Mouse (Mus musculus) neural tube, embryonic 11.5 days (tissue): Measurements from ENCODE around the gene Castor1. TPM values are rescaled to one million over a fixed set of nuclear protein-coding genes. Genes with fewer than 3 reads are reported as not detected.

Source experiments
- ATAC-seq: fragments of 200-750 bp; cut with Nextera tagmentation; 2 replicates; pipeline ENCODE4 v1.8.0; 2017; ENCODE audit warnings: moderate number of reproducible peaks, mild to moderate bottlenecking, moderate TSS enrichment, moderate library complexity; ENCODE audit not compliant: insufficient read depth, low FRiP score, low TSS enrichment
- DNase-seq: peaks from one replicate; pipeline ENCODE4 v3.0.0-alpha.2; 2015; ENCODE audit warnings: low spot score
- H3K27ac ChIP-seq: fragments of 300-500 bp; sonication (generic); 2 replicates; pipeline ENCODE4 v1.5.1; 2014; ENCODE audit warnings: low read depth, mild to moderate bottlenecking, low read length
- H3K27me3 ChIP-seq: fragments of 300-500 bp; sonication (generic); 2 replicates; pipeline ENCODE4 v1.6.1; 2014; ENCODE audit warnings: mild to moderate bottlenecking, low read length, mixed read lengths; ENCODE audit not compliant: control insufficient read depth, insufficient read depth
- H3K36me3 ChIP-seq: fragments of 300-500 bp; sonication (generic); 2 replicates; pipeline ENCODE4 v1.6.1; 2014; ENCODE audit warnings: mild to moderate bottlenecking, low read length, moderate library complexity, mixed read lengths; ENCODE audit not compliant: control insufficient read depth, insufficient read depth
- H3K4me1 ChIP-seq: fragments of 300-500 bp; sonication (generic); 2 replicates; pipeline ENCODE4 v1.6.1; 2014; ENCODE audit warnings: low read length, mixed read lengths; ENCODE audit not compliant: control insufficient read depth, insufficient read depth
- H3K4me2 ChIP-seq: fragments of 300-500 bp; sonication (generic); 2 replicates; pipeline ENCODE4 v1.6.1; 2014; ENCODE audit warnings: low read depth, mild to moderate bottlenecking, moderate library complexity
- H3K4me3 ChIP-seq: fragments of 300-500 bp; sonication (generic); 2 replicates; pipeline ENCODE4 v1.5.1; 2014; ENCODE audit warnings: low read depth, low read length
- H3K9ac ChIP-seq: fragments of 300-500 bp; sonication (generic); 2 replicates; pipeline ENCODE4 v1.6.1; 2014; ENCODE audit warnings: mild to moderate bottlenecking, low read length
- H3K9me3 ChIP-seq: fragments of 300-500 bp; sonication (generic); 2 replicates; pipeline ENCODE4 v1.6.1; 2016; ENCODE audit warnings: low read length; ENCODE audit not compliant: control insufficient read depth
- WGBS: fragments of 180-500 bp; shearing (Covaris S2); extraction: QIAGEN DNeasy Blood & Tissue Kit; methylation state at CpG from one replicate; pipeline ENCODE4 v1.1.7; 2014; 5-methylcytosine and 5-hydroxymethylcytosine counted together
- polyA plus RNA-seq: library from polyadenylated mRNA; unstranded; fragments of >200 nt; fragmentation: Nextera tagmentation; extraction: Ambion mirVana; gene quantifications from 2 replicates; pipeline ENCODE4 v1.2.1, GENCODE M21; 2014

Castor1 gene
- polyA plus RNA-seq, 1 experiment from 2014 or later: 2.1 TPM

DNA sequence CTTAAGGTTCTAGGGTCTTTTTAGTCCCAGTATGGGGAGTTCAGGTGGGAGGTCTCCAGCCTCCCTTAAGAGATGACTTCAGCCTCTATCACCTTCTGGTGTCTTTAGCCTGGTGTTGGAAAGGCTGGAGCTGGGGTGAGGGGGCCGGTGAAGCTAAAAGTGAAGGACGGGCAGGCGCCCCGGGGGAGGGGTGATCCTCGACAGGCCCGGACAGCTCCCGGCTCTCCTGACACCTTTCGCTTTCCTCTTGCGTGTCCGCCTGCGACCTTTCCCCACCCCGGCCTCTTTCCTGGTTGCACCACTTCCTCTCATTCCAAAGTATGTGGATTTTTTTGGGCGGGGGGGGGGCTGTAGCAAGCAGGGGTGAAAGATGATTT, 49.2 kb downstream of the Castor1 start:
- 8% methylated on average over 13 of the region's 13 CpGs for WGBS
- no peak overlapping the region for H3K27ac ChIP-seq
- no peaks in the 10 kb centered on the region for H3K36me3 ChIP-seq
- DNase-seq (no peak), ATAC-seq (no peak)
- peak overlapping the region; percentile 44 for H3K4me3 ChIP-seq
- no peaks in the 10 kb centered on the region; the same call in 1 of the 2 replicates for H3K9me3 ChIP-seq
- H3K9ac ChIP-seq: no peak overlapping the region
- H3K27me3 ChIP-seq: peaks cover 30% of the 10 kb centered on the region
- H3K4me2 ChIP-seq: peak overlapping the region; percentile 80
- H3K4me1 ChIP-seq: 0 out of 2 replicates have a peak, but pooled peaks cover 3% of the 10 kb centered on the region

DNA sequence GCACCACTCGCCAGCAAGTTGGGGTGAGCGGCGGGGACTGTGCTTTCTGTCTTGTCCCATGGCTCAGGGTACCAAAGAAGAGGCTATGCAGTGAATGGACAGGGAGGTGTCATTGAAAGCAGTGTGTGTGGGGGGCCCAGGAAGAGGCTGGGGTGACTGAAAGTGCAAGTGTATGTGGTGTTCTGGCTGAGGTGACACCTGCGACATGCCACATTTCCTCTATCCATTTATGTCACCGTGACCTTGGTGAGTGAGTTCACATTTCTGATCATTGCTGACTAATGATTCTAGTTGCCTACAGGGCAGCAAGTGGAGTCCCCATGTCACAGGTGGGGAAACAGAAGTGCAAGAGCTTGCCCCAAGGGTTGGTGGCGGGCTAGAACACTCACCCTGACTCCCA, 50.5 kb downstream of the Castor1 start:
- no peaks in the 10 kb centered on the region; the same call in 1 of the 2 replicates for H3K9me3 ChIP-seq
- H3K27me3 ChIP-seq: peaks cover 30% of the 10 kb centered on the region
- H3K4me3 ChIP-seq: no peak overlapping the region
- 81% methylated on average over 6 of the region's 6 CpGs for WGBS
- no peak overlapping the region for H3K27ac ChIP-seq
- H3K9ac ChIP-seq: no peak overlapping the region
- no peak overlapping the region for H3K4me2 ChIP-seq
- no peak for ATAC-seq
- DNase-seq: no peak
- H3K36me3 ChIP-seq: no peaks in the 10 kb centered on the region
- H3K4me1 ChIP-seq: 0 out of 2 replicates have a peak, but pooled peaks cover 3% of the 10 kb centered on the region

DNA sequence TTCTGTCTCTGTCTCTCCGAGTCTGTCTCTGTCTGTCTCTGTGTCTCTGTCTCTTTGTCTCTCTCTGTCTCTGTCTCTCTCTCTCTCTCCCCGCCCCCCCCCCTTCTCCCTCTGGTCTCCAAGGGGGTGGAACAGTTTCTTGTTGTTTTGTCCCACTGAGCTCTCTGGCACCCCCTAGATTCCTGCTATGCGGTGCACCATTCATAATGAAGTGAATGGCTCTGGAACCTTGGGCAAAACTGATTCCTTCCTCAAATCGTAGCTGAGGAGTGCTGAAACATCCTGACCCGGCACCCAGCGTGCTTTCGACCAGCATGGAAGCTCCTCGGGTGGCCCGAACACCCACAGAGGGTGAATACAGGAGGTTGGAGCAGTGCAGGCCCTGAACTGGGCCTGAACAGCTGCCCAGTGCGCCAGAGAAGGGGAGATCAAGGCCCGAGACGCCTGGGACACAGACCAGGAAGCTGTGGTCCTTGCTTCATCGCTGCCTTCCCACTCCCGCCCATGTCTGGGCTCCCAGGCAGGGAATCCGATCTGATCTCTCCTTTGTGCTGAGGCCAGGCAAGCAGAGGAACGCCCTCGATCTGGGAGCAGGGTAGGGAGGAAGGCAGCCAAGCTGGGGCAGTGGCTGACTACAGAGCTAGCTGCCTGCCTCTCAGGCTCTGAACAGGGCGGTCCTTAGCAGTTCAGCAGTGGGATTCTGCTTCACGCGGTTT, 52.9 kb downstream of the Castor1 start:
- H3K9me3 ChIP-seq: no peaks in the 10 kb centered on the region; the same call in 1 of the 2 replicates
- H3K4me1 ChIP-seq: 0 out of 2 replicates have a peak, but pooled peaks cover 3% of the 10 kb centered on the region
- H3K4me2 ChIP-seq: no peak overlapping the region
- H3K27me3 ChIP-seq: peaks cover 21% of the 10 kb centered on the region
- H3K36me3 ChIP-seq: no peaks in the 10 kb centered on the region
- ATAC-seq (no peak), DNase-seq (no peak)
- H3K27ac ChIP-seq: no peak overlapping the region
- H3K4me3 ChIP-seq: no peak overlapping the region
- no peak overlapping the region for H3K9ac ChIP-seq
- 32% methylated on average over 19 of the region's 20 CpGs for WGBS

DNA sequence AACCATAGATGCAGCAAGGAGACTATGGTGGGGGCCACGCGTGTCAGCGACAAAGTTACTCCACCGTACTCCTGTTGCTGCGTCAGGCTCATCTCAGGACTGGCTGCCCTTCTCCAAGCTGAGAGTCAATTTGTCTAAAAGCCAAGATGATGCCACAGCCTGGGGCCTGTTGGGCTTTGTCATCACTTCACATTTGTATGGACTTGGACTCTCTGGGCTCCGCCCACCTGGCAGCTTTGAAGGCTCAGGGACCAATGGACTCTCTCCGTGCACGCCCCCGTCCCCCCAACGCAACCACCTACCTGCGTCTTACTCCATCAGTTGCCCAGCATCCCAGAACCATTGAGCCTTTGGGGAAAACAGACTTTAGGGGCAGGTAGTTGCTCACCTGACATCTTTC, 53.5 kb downstream of the Castor1 start:
- Histone ChIP-seq H3K27me3 (peaks cover 17% of the 10 kb centered on the region), H3K9me3 (no peaks in the 10 kb centered on the region; the same call in 1 of the 2 replicates), H3K27ac (no peak overlapping the region), H3K4me2 (no peak overlapping the region), H3K36me3 (no peaks in the 10 kb centered on the region), H3K4me1 (0 out of 2 replicates have a peak, but pooled peaks cover 3% of the 10 kb centered on the region), H3K4me3 (no peak overlapping the region), H3K9ac (no peak overlapping the region)
- 67% methylated on average over 11 of the region's 11 CpGs for WGBS
- no peak for ATAC-seq
- no peak for DNase-seq

Other genes with a start within 250 kb of the Castor1 start
- 0.20 TPM in 1 of 2 replicates, not detected in the other for gene 4930556J24Rik, start 241.4 kb upstream of the Castor1 start, polyA plus RNA-seq
- gene Gal3st1, start 234.6 kb upstream of the Castor1 start, polyA plus RNA-seq: 1.0 and 1.2 TPM in 2 replicates
- gene Sec14l4, start 186.8 kb upstream of the Castor1 start, polyA plus RNA-seq: not detected in 2 replicates
- gene Sec14l3, start 153.4 kb upstream of the Castor1 start, polyA plus RNA-seq: not detected in 2 replicates
- gene Mtfp1, start 122.8 kb upstream of the Castor1 start, polyA plus RNA-seq: 5.9 and 6.7 TPM in 2 replicates
- gene Sec14l2, start 94.8 kb upstream of the Castor1 start, polyA plus RNA-seq: 2.1 and 2.3 TPM in 2 replicates
- gene Rnf215, start 83.0 kb upstream of the Castor1 start, polyA plus RNA-seq: 29.4 and 29.7 TPM in 2 replicates
- 3.3 and 4.0 TPM in 2 replicates for gene Ccdc157, start 57.9 kb upstream of the Castor1 start, polyA plus RNA-seq
- gene Sf3a1, start 57.9 kb upstream of the Castor1 start, polyA plus RNA-seq: 88.4 and 91.1 TPM in 2 replicates
- gene Tbc1d10a, start 31.4 kb upstream of the Castor1 start, polyA plus RNA-seq: 20.5 and 22.1 TPM in 2 replicates
- not detected in 2 replicates for gene Osm, start 18.2 kb downstream of the Castor1 start, polyA plus RNA-seq
- not detected in 2 replicates for gene Lif, start 39.3 kb downstream of the Castor1 start, polyA plus RNA-seq
- gene Hormad2, start 222.9 kb downstream of the Castor1 start, polyA plus RNA-seq: 0.12 TPM in 1 of 2 replicates, not detected in the other